Mouse (Mus musculus): ENCODE measurements around the gene Tgfbr2. TPM values are rescaled to one million over a fixed set of nuclear protein-coding genes. Genes with fewer than 3 reads are reported as not detected.

The Tgfbr2 gene
- total and polyA plus RNA-seq, 3 experiments: 19.6 to 46.3 (median 42.8) TPM

DNA sequence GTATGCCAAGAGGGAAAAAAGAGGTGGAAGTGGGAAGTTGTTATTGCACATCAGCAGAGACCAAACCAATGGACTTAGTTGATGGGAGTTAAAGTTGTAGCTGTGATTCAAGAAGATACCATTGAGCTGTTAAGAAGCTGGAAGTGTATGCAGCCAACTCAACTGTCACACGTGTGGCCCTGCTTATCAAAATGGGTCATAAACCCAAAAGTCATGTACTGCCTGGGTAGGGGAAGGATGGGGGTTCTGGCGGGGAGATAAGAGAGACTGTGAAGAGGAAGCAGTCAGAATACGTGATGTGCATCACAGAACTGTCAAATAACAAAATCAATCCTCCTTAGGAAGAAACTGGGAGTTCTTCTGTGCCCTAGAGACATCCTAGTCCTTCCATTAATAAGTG lies 15.1 kb downstream of the Tgfbr2 start:
- no peaks in the 10 kb centered on the region for H3K27me3 ChIP-seq (replicated peaks)
- no peak for DNase-seq (ENCODE audit: extremely low read depth)
- in situ Hi-C loops (cut with MboI; ENCODE audit: low pct_ligation_motif_present, low pct_unique_long_range_greater_than_20kb, low sequenced_read_pairs): no loop called here
- H3K9ac ChIP-seq (ENCODE audit: insufficient read depth, low read depth): no peak overlapping the region
- H3K4me3 ChIP-seq (replicated peaks in 1 of 3; ENCODE audit: low read depth in 2 of 3, low read length in 2 of 3, poor library complexity in 1 of 3): no peak overlapping the region
- H3K4me2 ChIP-seq (ENCODE audit: insufficient read depth, low read depth, poor library complexity, severe bottlenecking): no peak overlapping the region
- dilution Hi-C loops (cut with MboI; ENCODE audit: extremely low pct_ligation_motif_present, extremely low pct_unique_long_range_greater_than_20kb, low sequenced_read_pairs): no loop called here
- H3K9me3 ChIP-seq (replicated peaks; ENCODE audit: low read length): peaks cover 26% of the 10 kb centered on the region
- no peak overlapping the region for H3K27ac ChIP-seq (ENCODE audit: insufficient read depth, low read depth)
- peaks cover 44 to 96% of the 10 kb centered on the region in 2 experiments for H3K36me3 ChIP-seq (replicated peaks in 1 of 2; ENCODE audit: control insufficient read depth in 1 of 2, insufficient read depth in 1 of 2, low read length in 1 of 2)
- H3K79me2 ChIP-seq (replicated peaks; ENCODE audit: control insufficient read depth, extremely low read depth, insufficient read depth, poor library complexity, severe bottlenecking): peaks cover 93% of the 10 kb centered on the region
- TF ChIP-seq KAT2A (IDR thresholded peaks at IDR 0.05; ENCODE audit: insufficient replicate concordance, low read length) (no peak), JUN (IDR thresholded peaks at IDR 0.05; ENCODE audit: insufficient read depth, low read depth, low read length) (no peak), MAZ (IDR thresholded peaks at IDR 0.05; ENCODE audit: low read depth, low read length) (no peak), POLR2AphosphoS2 (IDR thresholded peaks at IDR 0.05; ENCODE audit: low read depth, low read length) (no peak), NRF1 (IDR thresholded peaks at IDR 0.05; ENCODE audit: low read depth, low read length) (no peak), POLR2A (IDR thresholded peaks at IDR 0.05; ENCODE audit: low read depth, low read length) (no peak), ZC3H11A (IDR thresholded peaks at IDR 0.05; ENCODE audit: low read depth, low read length) (no peak), IRF4 (IDR thresholded peaks at IDR 0.05; ENCODE audit: low read depth, low read length) (no peak), MEF2A (IDR thresholded peaks at IDR 0.05; ENCODE audit: borderline replicate concordance, low read depth, low read length) (no peak), GABPA (IDR thresholded peaks at IDR 0.05; ENCODE audit: insufficient replicate concordance, low read depth, low read length) (no peak)
- peaks cover 8 to 65% of the 10 kb centered on the region in 2 experiments; a peak in 3 of 4 replicates for H3K4me1 ChIP-seq (ENCODE audit: control insufficient read depth in 1 of 2, insufficient read depth in 2 of 2)

DNA sequence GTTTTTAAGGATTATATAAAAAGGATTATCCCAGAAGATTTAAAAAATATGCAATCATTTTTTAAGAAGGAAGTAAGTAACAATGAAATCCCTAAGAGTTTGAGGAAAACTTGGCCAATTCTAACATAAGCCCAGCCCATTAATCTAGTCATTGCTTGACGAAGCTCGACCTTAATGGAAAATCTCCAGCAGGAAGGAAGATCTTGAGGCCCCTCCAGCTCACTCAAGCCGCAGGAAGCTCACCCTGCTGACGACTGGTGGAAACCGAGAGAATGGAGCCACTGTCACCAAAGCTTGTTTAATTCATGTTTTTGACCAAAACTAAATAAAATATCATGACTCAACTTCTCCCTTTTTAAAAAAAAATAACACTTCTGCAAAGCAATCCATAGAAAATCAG lies 18.7 kb downstream of the Tgfbr2 start:
- in situ Hi-C loops (cut with MboI; ENCODE audit: low pct_ligation_motif_present, low pct_unique_long_range_greater_than_20kb, low sequenced_read_pairs): no loop called here
- no peak for TF ChIP-seq NRF1 (IDR thresholded peaks at IDR 0.05; ENCODE audit: low read depth, low read length)
- Histone ChIP-seq H3K9ac (ENCODE audit: insufficient read depth, low read depth) (no peak overlapping the region), H3K27ac (ENCODE audit: insufficient read depth, low read depth) (no peak overlapping the region), H3K9me3 (replicated peaks; ENCODE audit: low read length) (peaks cover 28% of the 10 kb centered on the region), H3K79me2 (replicated peaks; ENCODE audit: control insufficient read depth, extremely low read depth, insufficient read depth, poor library complexity, severe bottlenecking) (peaks cover 92% of the 10 kb centered on the region), H3K4me3 (replicated peaks in 1 of 3; ENCODE audit: low read depth in 2 of 3, low read length in 2 of 3, poor library complexity in 1 of 3) (no peak overlapping the region), H3K36me3 (replicated peaks in 1 of 2; ENCODE audit: control insufficient read depth in 1 of 2, insufficient read depth in 1 of 2, low read length in 1 of 2) (peaks cover 69 to 99% of the 10 kb centered on the region in 2 experiments), H3K27me3 (replicated peaks) (no peaks in the 10 kb centered on the region), H3K4me2 (ENCODE audit: insufficient read depth, low read depth, poor library complexity, severe bottlenecking) (no peak overlapping the region), H3K4me1 (ENCODE audit: control insufficient read depth in 1 of 2, insufficient read depth in 2 of 2) (peaks cover 9 to 65% of the 10 kb centered on the region in 2 experiments; a peak in 3 of 4 replicates)
- dilution Hi-C loops (cut with MboI; ENCODE audit: extremely low pct_ligation_motif_present, extremely low pct_unique_long_range_greater_than_20kb, low sequenced_read_pairs): no loop called here
- no peak for DNase-seq (ENCODE audit: extremely low read depth)

DNA sequence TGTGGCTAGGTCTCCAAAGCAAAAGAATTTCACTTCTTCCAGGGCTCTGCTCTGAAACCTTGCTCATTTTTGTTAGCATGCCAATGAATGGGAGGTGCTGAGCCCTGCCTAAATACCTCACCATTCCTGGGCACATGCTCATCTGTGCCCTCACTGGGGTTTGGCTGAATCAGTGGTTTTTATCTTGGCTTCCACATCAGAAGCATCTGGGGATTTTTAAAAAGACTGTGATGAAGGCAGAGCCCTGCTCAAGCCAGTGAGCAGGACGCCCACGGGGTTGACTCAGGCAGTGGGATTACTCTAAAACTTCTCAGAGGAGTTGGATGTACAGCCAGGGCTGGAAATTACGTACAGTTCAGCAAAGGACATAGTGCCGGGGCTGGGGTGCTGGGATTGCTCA lies 22.3 kb downstream of the Tgfbr2 start:
- Histone ChIP-seq H3K4me3 (replicated peaks in 1 of 3; ENCODE audit: low read depth in 2 of 3, low read length in 2 of 3, poor library complexity in 1 of 3) (no peak overlapping the region), H3K9ac (ENCODE audit: insufficient read depth, low read depth) (no peak overlapping the region), H3K27ac (ENCODE audit: insufficient read depth, low read depth) (no peak overlapping the region), H3K4me2 (ENCODE audit: insufficient read depth, low read depth, poor library complexity, severe bottlenecking) (no peak overlapping the region), H3K79me2 (replicated peaks; ENCODE audit: control insufficient read depth, extremely low read depth, insufficient read depth, poor library complexity, severe bottlenecking) (peaks cover 91% of the 10 kb centered on the region), H3K36me3 (replicated peaks in 1 of 2; ENCODE audit: control insufficient read depth in 1 of 2, insufficient read depth in 1 of 2, low read length in 1 of 2) (peaks cover 63 to 95% of the 10 kb centered on the region in 2 experiments), H3K9me3 (replicated peaks; ENCODE audit: low read length) (peaks cover 24% of the 10 kb centered on the region), H3K4me1 (ENCODE audit: control insufficient read depth in 1 of 2, insufficient read depth in 2 of 2) (peaks cover 5 to 52% of the 10 kb centered on the region in 2 experiments; a peak in 3 of 4 replicates), H3K27me3 (replicated peaks) (no peaks in the 10 kb centered on the region)
- no peak for DNase-seq (ENCODE audit: extremely low read depth)
- in situ Hi-C loops (cut with MboI; ENCODE audit: low pct_ligation_motif_present, low pct_unique_long_range_greater_than_20kb, low sequenced_read_pairs): no loop called here
- dilution Hi-C loops (cut with MboI; ENCODE audit: extremely low pct_ligation_motif_present, extremely low pct_unique_long_range_greater_than_20kb, low sequenced_read_pairs): no loop called here
- TF ChIP-seq MAZ (IDR thresholded peaks at IDR 0.05; ENCODE audit: low read depth, low read length) (no peak), RCOR1 (conservative IDR thresholded peaks at IDR 0.05; ENCODE audit: low read depth, low read length) (no peak), RAD21 (IDR thresholded peaks at IDR 0.05; ENCODE audit: low read depth, low read length) (no peak), ZMIZ1 (IDR thresholded peaks at IDR 0.05; ENCODE audit: low read depth, low read length) (no peak), MXI1 (IDR thresholded peaks at IDR 0.05; ENCODE audit: low read depth, low read length) (no peak), NRF1 (IDR thresholded peaks at IDR 0.05; ENCODE audit: low read depth, low read length) (no peak), IRF4 (IDR thresholded peaks at IDR 0.05; ENCODE audit: low read depth, low read length) (no peak), SIN3A (IDR thresholded peaks at IDR 0.05; ENCODE audit: low read length) (no peak), CTCF (conservative IDR thresholded peaks at IDR 0.05 in 1 of 2, IDR thresholded peaks at IDR 0.05 in 1 of 2; ENCODE audit: low read depth in 2 of 2, low read length in 2 of 2) (no peak), SMC3 (IDR thresholded peaks at IDR 0.05; ENCODE audit: low read depth, low read length) (no peak), MAFK (IDR thresholded peaks at IDR 0.05; ENCODE audit: insufficient replicate concordance, low read length) (no peak), ZKSCAN1 (IDR thresholded peaks at IDR 0.05; ENCODE audit: borderline replicate concordance, low read depth, low read length) (no peak), JUND (conservative IDR thresholded peaks at IDR 0.05; ENCODE audit: low read depth, low read length) (no peak), CHD1 (IDR thresholded peaks at IDR 0.05; ENCODE audit: low read depth, low read length) (no peak)

Measured in CH12.LX (cell line).